Mouse (Mus musculus): ENCODE measurements around the gene Gm815. TPM values are rescaled to one million over a fixed set of nuclear protein-coding genes. Genes with fewer than 3 reads are reported as not detected.

The Gm815 gene
- polyA plus RNA-seq, 1 experiment: not detected

GRCm38 (mm10) chr19:26877180-26877775 is 8.4 kb upstream of the Gm815 start:
- H3K27me3 ChIP-seq (ENCODE audit: control insufficient read depth, insufficient read depth, low read length): no peaks in the 10 kb centered on the region
- H3K4me1 ChIP-seq (ENCODE audit: control insufficient read depth, insufficient read depth, low read length): peaks cover 2% of the 10 kb centered on the region; the same call in 1 of the 2 replicates
- no peak for TF ChIP-seq POLR2A (IDR thresholded peaks at IDR 0.05; ENCODE audit: control insufficient read depth, low read depth, low read length)
- no peak for TF ChIP-seq CTCF (IDR thresholded peaks at IDR 0.05; ENCODE audit: control insufficient read depth, insufficient read depth, insufficient replicate concordance, low read depth, low read length)
- H3K36me3 ChIP-seq (ENCODE audit: control insufficient read depth, insufficient read depth, low read length): no peaks in the 10 kb centered on the region
- H3K27ac ChIP-seq (ENCODE audit: control insufficient read depth, insufficient read depth, low read depth, low read length): no peak overlapping the region
- H3K4me3 ChIP-seq (ENCODE audit: control insufficient read depth, low read depth, low read length): no peak overlapping the region

- Histone ChIP-seq H3K4me1 (ENCODE audit: control insufficient read depth, insufficient read depth, low read length) (peaks cover 2% of the 10 kb centered on the region; the same call in 1 of the 2 replicates), H3K36me3 (ENCODE audit: control insufficient read depth, insufficient read depth, low read length) (no peaks in the 10 kb centered on the region), H3K27ac (ENCODE audit: control insufficient read depth, insufficient read depth, low read depth, low read length) (no peak overlapping the region), H3K4me3 (ENCODE audit: control insufficient read depth, low read depth, low read length) (no peak overlapping the region), H3K27me3 (ENCODE audit: control insufficient read depth, insufficient read depth, low read length) (no peaks in the 10 kb centered on the region)
- TF ChIP-seq CTCF (IDR thresholded peaks at IDR 0.05; ENCODE audit: control insufficient read depth, insufficient read depth, insufficient replicate concordance, low read depth, low read length) (no peak), POLR2A (IDR thresholded peaks at IDR 0.05; ENCODE audit: control insufficient read depth, low read depth, low read length) (no peak)
Observed at GRCm38 (mm10) chr19:26879856-26880255, 5.8 kb upstream of the Gm815 start.

DNA sequence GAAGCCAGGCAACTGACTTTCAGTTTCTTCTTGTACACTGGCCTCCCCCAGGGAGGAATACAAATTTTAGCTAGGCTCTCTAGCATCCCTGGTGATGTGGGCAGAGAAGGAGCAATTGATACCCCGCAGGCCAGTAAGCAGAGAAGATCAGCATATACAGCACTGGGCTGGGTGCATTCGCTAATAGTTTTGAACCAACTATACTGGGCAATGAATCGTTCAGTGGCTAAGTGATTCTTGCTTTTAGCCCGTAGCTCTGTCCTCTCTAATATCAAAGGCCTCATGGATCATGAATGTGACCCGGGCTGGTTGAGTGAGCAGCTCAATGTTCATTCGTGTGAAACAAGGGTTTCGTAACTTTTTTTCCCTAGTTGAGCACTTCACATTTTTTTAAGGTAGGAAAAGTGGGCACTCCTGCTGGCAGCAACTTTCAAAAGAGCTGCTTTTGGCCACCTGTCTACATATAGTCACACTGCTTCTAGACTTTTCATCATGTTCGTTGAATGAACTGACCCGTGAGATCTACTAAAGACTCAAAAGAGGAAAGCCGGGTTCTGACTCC is 3.7 kb upstream of the Gm815 start:
- TF ChIP-seq POLR2A (IDR thresholded peaks at IDR 0.05; ENCODE audit: control insufficient read depth, low read depth, low read length) (no peak), CTCF (IDR thresholded peaks at IDR 0.05; ENCODE audit: control insufficient read depth, insufficient read depth, insufficient replicate concordance, low read depth, low read length) (no peak)
- Histone ChIP-seq H3K27ac (ENCODE audit: control insufficient read depth, insufficient read depth, low read depth, low read length) (no peak overlapping the region), H3K4me1 (ENCODE audit: control insufficient read depth, insufficient read depth, low read length) (no peaks in the 10 kb centered on the region), H3K27me3 (ENCODE audit: control insufficient read depth, insufficient read depth, low read length) (no peaks in the 10 kb centered on the region), H3K36me3 (ENCODE audit: control insufficient read depth, insufficient read depth, low read length) (no peaks in the 10 kb centered on the region), H3K4me3 (ENCODE audit: control insufficient read depth, low read depth, low read length) (no peak overlapping the region)

- no peak overlapping the region for H3K4me3 ChIP-seq (ENCODE audit: control insufficient read depth, low read depth, low read length)
- no peaks in the 10 kb centered on the region for H3K4me1 ChIP-seq (ENCODE audit: control insufficient read depth, insufficient read depth, low read length)
- no peak overlapping the region for H3K27ac ChIP-seq (ENCODE audit: control insufficient read depth, insufficient read depth, low read depth, low read length)
- H3K36me3 ChIP-seq (ENCODE audit: control insufficient read depth, insufficient read depth, low read length): no peaks in the 10 kb centered on the region
- H3K27me3 ChIP-seq (ENCODE audit: control insufficient read depth, insufficient read depth, low read length): no peaks in the 10 kb centered on the region
- TF ChIP-seq POLR2A (IDR thresholded peaks at IDR 0.05; ENCODE audit: control insufficient read depth, low read depth, low read length) (no peak), CTCF (IDR thresholded peaks at IDR 0.05; ENCODE audit: control insufficient read depth, insufficient read depth, insufficient replicate concordance, low read depth, low read length) (no peak)
Observed at GRCm38 (mm10) chr19:26888171-26888570, 2.5 kb downstream of the Gm815 start.

GRCm38 (mm10) chr19:26891306-26891964 is 5.8 kb downstream of the Gm815 start:
- TF ChIP-seq POLR2A (IDR thresholded peaks at IDR 0.05; ENCODE audit: control insufficient read depth, low read depth, low read length): no peak
- TF ChIP-seq CTCF (IDR thresholded peaks at IDR 0.05; ENCODE audit: control insufficient read depth, insufficient read depth, insufficient replicate concordance, low read depth, low read length): no peak
- no peaks in the 10 kb centered on the region for H3K4me1 ChIP-seq (ENCODE audit: control insufficient read depth, insufficient read depth, low read length)
- H3K4me3 ChIP-seq (ENCODE audit: control insufficient read depth, low read depth, low read length): no peak overlapping the region
- H3K36me3 ChIP-seq (ENCODE audit: control insufficient read depth, insufficient read depth, low read length): no peaks in the 10 kb centered on the region
- H3K27ac ChIP-seq (ENCODE audit: control insufficient read depth, insufficient read depth, low read depth, low read length): no peak overlapping the region
- no peaks in the 10 kb centered on the region for H3K27me3 ChIP-seq (ENCODE audit: control insufficient read depth, insufficient read depth, low read length)

- H3K27ac ChIP-seq (ENCODE audit: control insufficient read depth, insufficient read depth, low read depth, low read length): no peak overlapping the region
- TF ChIP-seq CTCF (IDR thresholded peaks at IDR 0.05; ENCODE audit: control insufficient read depth, insufficient read depth, insufficient replicate concordance, low read depth, low read length): no peak
- no peak for TF ChIP-seq POLR2A (IDR thresholded peaks at IDR 0.05; ENCODE audit: control insufficient read depth, low read depth, low read length)
Observed at GRCm38 (mm10) chr19:26892861-26893260, 7.2 kb downstream of the Gm815 start.

DNA sequence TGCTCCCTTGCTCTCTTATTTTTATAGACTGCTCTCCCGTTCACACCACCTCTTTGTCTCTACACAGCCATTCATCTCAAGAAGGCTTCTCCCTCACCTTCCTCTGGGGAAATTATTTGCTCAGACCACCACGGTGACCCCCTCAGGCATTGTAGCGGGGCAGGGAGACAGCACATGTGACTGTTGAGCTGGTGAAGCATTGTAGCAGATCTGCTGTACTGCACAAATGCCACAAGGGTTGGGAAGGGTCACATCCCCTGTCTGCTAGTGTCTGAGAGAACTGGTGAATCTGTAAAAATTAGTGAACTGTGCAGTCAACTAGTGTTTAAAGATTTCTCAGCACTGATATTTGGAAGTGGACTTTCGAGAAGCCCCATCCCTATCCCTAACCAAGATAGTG is 16.5 kb downstream of the Gm815 start:
- Histone ChIP-seq H3K4me1 (ENCODE audit: control insufficient read depth, insufficient read depth, low read length) (no peaks in the 10 kb centered on the region), H3K27me3 (ENCODE audit: control insufficient read depth, insufficient read depth, low read length) (no peaks in the 10 kb centered on the region), H3K4me3 (ENCODE audit: control insufficient read depth, low read depth, low read length) (no peak overlapping the region), H3K27ac (ENCODE audit: control insufficient read depth, insufficient read depth, low read depth, low read length) (no peak overlapping the region), H3K36me3 (ENCODE audit: control insufficient read depth, insufficient read depth, low read length) (no peaks in the 10 kb centered on the region)
- TF ChIP-seq POLR2A (IDR thresholded peaks at IDR 0.05; ENCODE audit: control insufficient read depth, low read depth, low read length) (no peak), CTCF (IDR thresholded peaks at IDR 0.05; ENCODE audit: control insufficient read depth, insufficient read depth, insufficient replicate concordance, low read depth, low read length) (no peak)

More at GRCm38 (mm10) chr19:26892861-26893260, 7.2 kb downstream of the Gm815 start:
- no peaks in the 10 kb centered on the region for H3K36me3 ChIP-seq (ENCODE audit: control insufficient read depth, insufficient read depth, low read length)
- no peaks in the 10 kb centered on the region for H3K27me3 ChIP-seq (ENCODE audit: control insufficient read depth, insufficient read depth, low read length)
- H3K4me1 ChIP-seq (ENCODE audit: control insufficient read depth, insufficient read depth, low read length): no peaks in the 10 kb centered on the region
- no peak overlapping the region for H3K4me3 ChIP-seq (ENCODE audit: control insufficient read depth, low read depth, low read length)

Data from testis, adult 2 months (tissue).